Mouse (Mus musculus): ENCODE results near the gene Nme8. TPM values are rescaled to one million over a fixed set of nuclear protein-coding genes. Genes with fewer than 3 reads are reported as not detected.
A peak's percentile ranks its signal among the peaks of the same experiment; 100 is the strongest.

The Nme8 gene
- total and polyA plus RNA-seq, 2 experiments from 2014 or later, result 0.17 TPM; not detected in 1

GRCm38 (mm10) chr13:19630768-19631709, 66.6 kb downstream of the Nme8 start:
- Histone ChIP-seq H3K27ac (ENCODE audit: low read depth, low read length) (no peak overlapping the region), H3K4me3 (ENCODE audit: low read depth, low read length) (no peak overlapping the region), H3K4me2 (ENCODE audit: low read depth, low read length, poor library complexity, severe bottlenecking) (no peak overlapping the region), H3K9me3 (ENCODE audit: low read length) (no peaks in the 10 kb centered on the region), H3K4me1 (ENCODE audit: insufficient read depth, low read length) (no peaks in the 10 kb centered on the region), H3K27me3 (ENCODE audit: insufficient read depth, low read length) (no peaks in the 10 kb centered on the region), H3K9ac (replicated peaks; ENCODE audit: low read length, poor library complexity, severe bottlenecking) (no peak overlapping the region), H3K36me3 (ENCODE audit: insufficient read depth, low read length) (no peaks in the 10 kb centered on the region)
- no peak for TF ChIP-seq CTCF (IDR thresholded peaks at IDR 0.05)
- no peak for DNase-seq (ENCODE audit: low spot score)
- no peak for ATAC-seq (ENCODE audit: low FRiP score)
- WGBS, result 95% methylated on average over 5 of the region's 5 CpGs

- H3K36me3 ChIP-seq (ENCODE audit: insufficient read depth, low read length), result no peaks in the 10 kb centered on the region
- ATAC-seq (ENCODE audit: low FRiP score) (no peak), DNase-seq (ENCODE audit: low spot score) (no peak)
- H3K9me3 ChIP-seq (ENCODE audit: low read length), result no peaks in the 10 kb centered on the region
- 80% methylated on average over 1 of the region's 1 CpGs for WGBS
- no peak overlapping the region for H3K4me2 ChIP-seq (ENCODE audit: low read depth, low read length, poor library complexity, severe bottlenecking)
- H3K4me3 ChIP-seq (ENCODE audit: low read depth, low read length), result no peak overlapping the region
- no peaks in the 10 kb centered on the region for H3K27me3 ChIP-seq (ENCODE audit: insufficient read depth, low read length)
- H3K27ac ChIP-seq (ENCODE audit: low read depth, low read length), result no peak overlapping the region
- no peak overlapping the region for H3K9ac ChIP-seq (replicated peaks; ENCODE audit: low read length, poor library complexity, severe bottlenecking)
- peaks cover 3% of the 10 kb centered on the region; the same call in 1 of the 2 replicates for H3K4me1 ChIP-seq (ENCODE audit: insufficient read depth, low read length)
- TF ChIP-seq CTCF (IDR thresholded peaks at IDR 0.05), result no peak
Measured at GRCm38 (mm10) chr13:19626473-19626872, 71.1 kb downstream of the Nme8 start.

GRCm38 (mm10) chr13:19624632-19625320, 72.8 kb downstream of the Nme8 start:
- no peak overlapping the region for H3K4me3 ChIP-seq (ENCODE audit: low read depth, low read length)
- no peaks in the 10 kb centered on the region for H3K36me3 ChIP-seq (ENCODE audit: insufficient read depth, low read length)
- H3K4me1 ChIP-seq (ENCODE audit: insufficient read depth, low read length), result peaks cover 3% of the 10 kb centered on the region; the same call in 1 of the 2 replicates
- TF ChIP-seq CTCF (IDR thresholded peaks at IDR 0.05), result no peak
- no peaks in the 10 kb centered on the region for H3K27me3 ChIP-seq (ENCODE audit: insufficient read depth, low read length)
- 87% methylated on average over 11 of the region's 11 CpGs for WGBS
- DNase-seq (ENCODE audit: low spot score), result no peak
- H3K9ac ChIP-seq (replicated peaks; ENCODE audit: low read length, poor library complexity, severe bottlenecking), result no peak overlapping the region
- no peak overlapping the region for H3K27ac ChIP-seq (ENCODE audit: low read depth, low read length)
- H3K9me3 ChIP-seq (ENCODE audit: low read length), result no peaks in the 10 kb centered on the region
- ATAC-seq (ENCODE audit: low FRiP score), result no peak
- no peak overlapping the region for H3K4me2 ChIP-seq (ENCODE audit: low read depth, low read length, poor library complexity, severe bottlenecking)

DNA sequence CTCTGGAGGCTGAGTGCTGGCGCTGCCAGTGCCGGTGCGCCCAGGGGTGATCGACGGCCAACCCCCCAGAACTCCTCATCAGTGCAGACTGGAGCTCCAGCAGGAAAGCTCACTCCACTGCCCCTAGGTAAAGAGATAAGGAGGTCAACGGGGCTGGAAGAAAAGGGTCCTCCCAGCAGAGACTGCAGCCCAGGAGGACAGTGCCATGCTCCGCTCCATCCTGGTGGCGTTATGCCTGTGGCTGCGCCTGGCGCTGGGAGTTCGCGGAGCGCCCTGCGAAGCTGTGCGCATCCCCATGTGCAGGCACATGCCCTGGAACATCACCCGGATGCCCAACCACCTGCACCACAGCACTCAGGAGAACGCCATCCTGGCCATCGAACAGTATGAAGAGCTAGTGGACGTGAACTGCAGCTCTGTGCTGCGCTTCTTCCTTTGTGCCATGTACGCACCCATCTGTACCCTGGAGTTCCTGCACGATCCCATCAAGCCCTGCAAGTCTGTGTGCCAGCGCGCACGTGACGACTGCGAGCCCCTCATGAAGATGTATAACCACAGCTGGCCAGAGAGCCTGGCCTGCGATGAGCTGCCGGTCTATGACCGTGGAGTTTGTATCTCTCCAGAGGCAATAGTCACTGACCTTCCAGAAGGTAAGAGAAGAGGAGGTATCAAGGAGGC, 74.2 kb downstream of the Nme8 start:
- 14% methylated on average over 30 of the region's 30 CpGs for WGBS
- TF ChIP-seq CTCF (IDR thresholded peaks at IDR 0.05), result no peak
- ATAC-seq (ENCODE audit: low FRiP score), result peak; percentile 56

GRCm38 (mm10) chr13:19622573-19623227, 74.9 kb downstream of the Nme8 start, which contains the start of gene Sfrp4:
Sfrp4 (plus strand) TSS chr13:19623104.
- Histone ChIP-seq H3K27ac (ENCODE audit: low read depth, low read length) (no peak within 1 kb of the TSS), H3K9ac (replicated peaks; ENCODE audit: low read length, poor library complexity, severe bottlenecking) (peak within 1 kb of the TSS; percentile 54), H3K4me3 (ENCODE audit: low read depth, low read length) (peak within 1 kb of the TSS; percentile 45), H3K36me3 (ENCODE audit: insufficient read depth, low read length) (no peaks in the 10 kb centered on the region), H3K27me3 (ENCODE audit: insufficient read depth, low read length) (no peaks in the 10 kb centered on the region), H3K4me2 (ENCODE audit: low read depth, low read length, poor library complexity, severe bottlenecking) (peak within 1 kb of the TSS; percentile 93), H3K4me1 (ENCODE audit: insufficient read depth, low read length) (peaks cover 8% of the 10 kb centered on the region; the same call in 1 of the 2 replicates), H3K9me3 (ENCODE audit: low read length) (no peaks in the 10 kb centered on the region)
- peak; percentile 66 for DNase-seq (ENCODE audit: low spot score)
- peak; percentile 71 for ATAC-seq (ENCODE audit: low FRiP score)
- 2% methylated on average over 25 of the region's 25 CpGs for WGBS
- TF ChIP-seq CTCF (IDR thresholded peaks at IDR 0.05), result peak; percentile 61

More for the DNA sequence above, 74.2 kb downstream of the Nme8 start:
- Histone ChIP-seq H3K27me3 (ENCODE audit: insufficient read depth, low read length) (no peaks in the 10 kb centered on the region), H3K4me1 (ENCODE audit: insufficient read depth, low read length) (peaks cover 3% of the 10 kb centered on the region; the same call in 1 of the 2 replicates), H3K4me3 (ENCODE audit: low read depth, low read length) (peak overlapping the region; percentile 45), H3K36me3 (ENCODE audit: insufficient read depth, low read length) (no peaks in the 10 kb centered on the region), H3K4me2 (ENCODE audit: low read depth, low read length, poor library complexity, severe bottlenecking) (peak overlapping the region; percentile 93), H3K9me3 (ENCODE audit: low read length) (no peaks in the 10 kb centered on the region), H3K9ac (replicated peaks; ENCODE audit: low read length, poor library complexity, severe bottlenecking) (peak overlapping the region; percentile 54), H3K27ac (ENCODE audit: low read depth, low read length) (no peak overlapping the region)
- DNase-seq (ENCODE audit: low spot score), result peak; percentile 9

Measured in midbrain, postnatal 0 days (tissue).